Mouse (Mus musculus) kidney, embryonic 16.5 days (tissue): ENCODE measurements around the gene Cop1. TPM values are rescaled to one million over a fixed set of nuclear protein-coding genes. Genes with fewer than 3 reads are reported as not detected.
A peak's percentile ranks its signal among the peaks of the same experiment; 100 is the strongest.
"Not testable (repeated sequence)": the region's sequence is repeated elsewhere in the genome, so short reads cannot be mapped to it uniquely, and the experiment has no call there.

Experiments
- ATAC-seq: fragments of 200-750 bp; cut with Nextera tagmentation; 2 replicates; pipeline ENCODE4 v1.8.0; 2017; ENCODE audit warnings: moderate TSS enrichment; ENCODE audit not compliant: low FRiP score, low TSS enrichment
- H3K27ac ChIP-seq: fragments of 300-500 bp; sonication (generic); 2 replicates; pipeline ENCODE4 v1.5.1; 2014; ENCODE audit warnings: low read length
- H3K27me3 ChIP-seq: fragments of 300-500 bp; sonication (generic); 2 replicates; pipeline ENCODE4 v1.6.1; 2014; ENCODE audit warnings: low read length, control low read depth, mixed read lengths; ENCODE audit not compliant: insufficient read depth
- H3K36me3 ChIP-seq: fragments of 300-500 bp; sonication (generic); 2 replicates; pipeline ENCODE4 v1.6.1; 2014; ENCODE audit warnings: low read length, control low read depth, mixed read lengths; ENCODE audit not compliant: insufficient read depth
- H3K4me1 ChIP-seq: fragments of 300-500 bp; sonication (generic); 2 replicates; pipeline ENCODE4 v1.6.1; 2014; ENCODE audit warnings: low read length, control low read depth, mixed read lengths; ENCODE audit not compliant: insufficient read depth
- H3K4me2 ChIP-seq: fragments of 300-500 bp; sonication (generic); replicated peaks from 2 replicates; pipeline ENCODE4 v1.6.1; 2014; ENCODE audit warnings: low read depth, low read length
- H3K4me3 ChIP-seq: fragments of 300-500 bp; sonication (generic); 2 replicates; pipeline ENCODE4 v1.5.1; 2014; ENCODE audit warnings: mild to moderate bottlenecking, low read length
- H3K9ac ChIP-seq: fragments of 300-500 bp; sonication (generic); replicated peaks from 2 replicates; pipeline ENCODE4 v1.6.1; 2014; ENCODE audit warnings: low read length
- H3K9me3 ChIP-seq: fragments of 300-500 bp; sonication (generic); 2 replicates; pipeline ENCODE4 v1.6.1; 2016; ENCODE audit warnings: low read length, control low read depth
- WGBS: fragments of 180-500 bp; shearing (Covaris S2); extraction: QIAGEN DNeasy Blood & Tissue Kit; methylation state at CpG from one replicate; pipeline ENCODE4 v1.1.7; 2014; 5-methylcytosine and 5-hydroxymethylcytosine counted together
- polyA plus RNA-seq: library from polyadenylated mRNA; unstranded; fragments of >200 nt; fragmentation: Nextera tagmentation; extraction: Ambion mirVana; gene quantifications from 2 replicates; pipeline ENCODE4 v1.2.1, GENCODE M21; 2015

Gene Cop1
- polyA plus RNA-seq, 1 experiment from 2014 or later: 15.7 TPM

- Histone ChIP-seq H3K4me1 (peaks cover 16% of the 10 kb centered on the region), H3K4me2 (peak overlapping the region; percentile 69), H3K27ac (0 out of 2 replicates have a peak overlapping the region, but pooled peaks have one; percentile 56), H3K9ac (peak overlapping the region; percentile 88), H3K4me3 (peak overlapping the region; percentile 78)
- H3K9me3 ChIP-seq, H3K36me3 ChIP-seq, H3K27me3 ChIP-seq: not testable (repeated sequence)
- ATAC-seq: peak; percentile 77
- under 1% methylated on average over 16 of the region's 47 CpGs for WGBS
These were observed 597 bp downstream of the Cop1 start for GRCm38 (mm10) chr1:159232572-159233261.

DNA sequence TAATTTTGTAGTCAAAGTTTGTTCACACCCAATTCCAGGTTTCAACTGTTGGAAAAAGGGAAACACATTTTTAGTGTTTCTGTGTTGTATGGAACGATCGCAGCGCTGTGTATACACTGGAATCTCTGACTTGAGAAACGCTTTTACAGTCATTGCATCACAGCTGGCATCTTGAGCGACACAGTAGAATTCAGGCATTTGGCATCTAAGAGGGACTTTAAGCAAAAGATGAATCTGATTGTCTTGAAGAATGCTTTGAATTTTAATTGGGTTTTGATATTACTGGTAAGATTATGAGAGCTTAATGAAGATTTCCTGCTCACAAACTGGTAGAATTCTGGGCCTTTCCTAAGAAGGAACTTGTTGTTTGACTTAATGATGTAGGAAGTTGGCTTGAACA, 1.3 kb downstream of the Cop1 start:
- H3K4me2 ChIP-seq: peak overlapping the region; percentile 69
- no peak overlapping the region for H3K27ac ChIP-seq
- no peaks in the 10 kb centered on the region for H3K36me3 ChIP-seq
- H3K4me1 ChIP-seq: peaks cover 16% of the 10 kb centered on the region
- peak overlapping the region; percentile 88 for H3K9ac ChIP-seq
- ATAC-seq: no peak
- H3K4me3 ChIP-seq: peak overlapping the region; percentile 78
- H3K9me3 ChIP-seq: no peaks in the 10 kb centered on the region
- WGBS: 23% methylated on average over 5 of the region's 5 CpGs
- no peaks in the 10 kb centered on the region for H3K27me3 ChIP-seq

- no peak for ATAC-seq
- Histone ChIP-seq H3K4me2 (peak overlapping the region; percentile 28), H3K36me3 (no peaks in the 10 kb centered on the region), H3K9ac (no peak overlapping the region), H3K4me3 (no peak overlapping the region), H3K27me3 (no peaks in the 10 kb centered on the region), H3K9me3 (no peaks in the 10 kb centered on the region), H3K4me1 (peaks cover 16% of the 10 kb centered on the region), H3K27ac (no peak overlapping the region)
- WGBS: 62% methylated on average over 2 of the region's 2 CpGs
These were observed 2.4 kb downstream of the Cop1 start for GRCm38 (mm10) chr1:159234496-159234895.

- Histone ChIP-seq H3K4me3 (no peak overlapping the region), H3K9ac (no peak overlapping the region), H3K4me2 (no peak overlapping the region), H3K27ac (no peak overlapping the region), H3K4me1 (peaks cover 16% of the 10 kb centered on the region), H3K9me3 (no peaks in the 10 kb centered on the region), H3K36me3 (0 out of 2 replicates have a peak, but pooled peaks cover 5% of the 10 kb centered on the region), H3K27me3 (no peaks in the 10 kb centered on the region)
- WGBS: 86% methylated on average over 2 of the region's 2 CpGs
- no peak for ATAC-seq
These were observed 3.6 kb downstream of the Cop1 start for GRCm38 (mm10) chr1:159235674-159236073.

GRCm38 (mm10) chr1:159238147-159238546, 6.0 kb downstream of the Cop1 start:
- H3K36me3 ChIP-seq: 0 out of 2 replicates have a peak, but pooled peaks cover 5% of the 10 kb centered on the region
- 82% methylated on average over 6 of the region's 6 CpGs for WGBS

DNA sequence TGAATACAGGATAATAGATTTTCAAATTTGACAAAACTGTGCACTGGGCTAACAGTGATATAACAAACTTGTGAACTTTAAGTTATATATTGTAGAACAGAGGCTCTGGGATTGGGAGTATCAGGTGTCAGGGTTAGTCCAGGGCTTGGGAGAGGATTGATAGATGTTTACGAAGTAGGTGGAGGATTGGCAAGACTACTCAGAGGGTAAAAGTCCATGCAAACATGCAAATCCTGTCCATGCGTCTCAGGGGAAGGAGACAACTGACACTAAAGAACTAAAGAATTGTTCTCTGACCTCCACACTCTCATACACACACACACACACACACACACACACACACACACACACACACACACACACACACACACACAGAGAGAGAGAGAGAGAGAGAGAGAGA, 18.2 kb downstream of the Cop1 start:
- no peak for ATAC-seq
- H3K4me1 ChIP-seq: no peaks in the 10 kb centered on the region
- 56% methylated on average over 2 of the region's 2 CpGs for WGBS

More at GRCm38 (mm10) chr1:159238147-159238546, 6.0 kb downstream of the Cop1 start:
- Histone ChIP-seq H3K9ac (no peak overlapping the region), H3K4me2 (no peak overlapping the region), H3K9me3 (no peaks in the 10 kb centered on the region), H3K27ac (no peak overlapping the region), H3K27me3 (no peaks in the 10 kb centered on the region), H3K4me3 (no peak overlapping the region), H3K4me1 (peaks cover 16% of the 10 kb centered on the region)
- no peak for ATAC-seq

GRCm38 (mm10) chr1:159253078-159253477, 21.0 kb downstream of the Cop1 start:
- 91% methylated on average over 2 of the region's 2 CpGs for WGBS
- no peak overlapping the region for H3K4me3 ChIP-seq
- no peak for ATAC-seq
- H3K36me3 ChIP-seq: peaks cover 22% of the 10 kb centered on the region
- no peak overlapping the region for H3K9ac ChIP-seq
- H3K9me3 ChIP-seq: no peaks in the 10 kb centered on the region
- no peaks in the 10 kb centered on the region for H3K27me3 ChIP-seq
- no peak overlapping the region for H3K4me2 ChIP-seq
- no peaks in the 10 kb centered on the region for H3K4me1 ChIP-seq
- H3K27ac ChIP-seq: no peak overlapping the region

More for the DNA sequence above, 18.2 kb downstream of the Cop1 start:
- no peaks in the 10 kb centered on the region for H3K9me3 ChIP-seq
- H3K9ac ChIP-seq: no peak overlapping the region
- H3K4me3 ChIP-seq: no peak overlapping the region
- H3K27ac ChIP-seq: no peak overlapping the region
- no peaks in the 10 kb centered on the region for H3K27me3 ChIP-seq
- H3K36me3 ChIP-seq: peaks cover 18% of the 10 kb centered on the region
- no peak overlapping the region for H3K4me2 ChIP-seq

- Histone ChIP-seq H3K4me2 (no peak overlapping the region), H3K36me3 (peaks cover 22% of the 10 kb centered on the region), H3K27ac (no peak overlapping the region), H3K9ac (no peak overlapping the region), H3K27me3 (no peaks in the 10 kb centered on the region), H3K4me3 (no peak overlapping the region), H3K4me1 (no peaks in the 10 kb centered on the region), H3K9me3 (no peaks in the 10 kb centered on the region)
- ATAC-seq: no peak
- 83% methylated on average over 5 of the region's 5 CpGs for WGBS
These were observed 23.0 kb downstream of the Cop1 start for GRCm38 (mm10) chr1:159254906-159255685.

GRCm38 (mm10) chr1:159256543-159256942, 24.4 kb downstream of the Cop1 start:
- WGBS: 77% methylated on average over 1 of the region's 1 CpGs
- no peak overlapping the region for H3K4me3 ChIP-seq
- ATAC-seq: no peak
- H3K27me3 ChIP-seq: no peaks in the 10 kb centered on the region
- H3K4me1 ChIP-seq: no peaks in the 10 kb centered on the region
- H3K36me3 ChIP-seq: peaks cover 18% of the 10 kb centered on the region
- no peak overlapping the region for H3K9ac ChIP-seq
- no peaks in the 10 kb centered on the region for H3K9me3 ChIP-seq
- H3K27ac ChIP-seq: no peak overlapping the region
- no peak overlapping the region for H3K4me2 ChIP-seq

DNA sequence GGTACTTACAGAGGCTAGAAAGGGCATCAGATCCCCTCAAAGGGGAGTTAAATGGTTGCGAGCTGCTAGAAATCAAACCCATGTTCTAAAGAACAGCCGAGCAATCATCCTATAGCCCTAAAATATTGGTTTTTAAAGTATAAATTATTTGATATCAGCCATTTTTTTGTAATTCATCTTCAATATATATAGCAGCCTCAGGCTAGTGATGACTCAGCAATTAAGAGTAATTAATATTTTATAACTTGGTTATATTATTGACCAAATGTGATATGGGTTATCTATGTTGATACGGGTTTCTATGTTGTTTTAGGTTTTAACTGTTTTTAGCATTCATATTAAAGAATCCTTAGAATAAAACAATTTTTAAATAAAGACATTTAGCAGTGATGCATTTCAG, 31.7 kb downstream of the Cop1 start:
- WGBS: 92% methylated on average over 3 of the region's 3 CpGs
- no peak for ATAC-seq
- Histone ChIP-seq H3K9me3 (no peaks in the 10 kb centered on the region), H3K4me3 (no peak overlapping the region), H3K27ac (no peak overlapping the region), H3K9ac (no peak overlapping the region), H3K27me3 (no peaks in the 10 kb centered on the region), H3K4me2 (no peak overlapping the region), H3K4me1 (no peaks in the 10 kb centered on the region), H3K36me3 (peaks cover 7% of the 10 kb centered on the region)
